Mouse (Mus musculus) heart, postnatal 0 days (tissue): ENCODE data around the gene Zmiz1. TPM values are rescaled to one million over a fixed set of nuclear protein-coding genes. Genes with fewer than 3 reads are reported as not detected.

Experiments used
- ATAC-seq: fragments of 200-750 bp; cut with Nextera tagmentation; 2 replicates; pipeline ENCODE4 v1.8.0; 2017; ENCODE audit warnings: low read depth, moderate number of reproducible peaks, moderate library complexity; ENCODE audit not compliant: insufficient read depth
- DNase-seq: peaks from one replicate; pipeline ENCODE4 v3.0.0-alpha.2; 2016; ENCODE audit warnings: low spot score
- H3K27ac ChIP-seq: fragments of 300-500 bp; sonication (generic); 2 replicates; pipeline ENCODE4 v1.5.1; 2014; ENCODE audit warnings: low read depth, mild to moderate bottlenecking
- H3K27me3 ChIP-seq: fragments of 300-500 bp; sonication (generic); 2 replicates; pipeline ENCODE4 v1.6.1; 2014; ENCODE audit warnings: low read length, mixed read lengths; ENCODE audit not compliant: control insufficient read depth, insufficient read depth
- H3K36me3 ChIP-seq: fragments of 300-500 bp; sonication (generic); replicated peaks from 2 replicates; pipeline ENCODE4 v1.6.1; 2014; ENCODE audit warnings: low read length, mixed read lengths; ENCODE audit not compliant: control insufficient read depth, insufficient read depth
- H3K4me1 ChIP-seq: fragments of 300-500 bp; sonication (generic); 2 replicates; pipeline ENCODE4 v1.6.1; 2014; ENCODE audit warnings: antibody characterized with exemption; ENCODE audit not compliant: control insufficient read depth, insufficient read depth
- H3K4me2 ChIP-seq: fragments of 300-500 bp; sonication (generic); 2 replicates; pipeline ENCODE4 v1.6.1; 2014; ENCODE audit warnings: low read depth, mild to moderate bottlenecking, low read length, moderate library complexity
- H3K4me3 ChIP-seq: fragments of 300-500 bp; sonication (generic); 2 replicates; pipeline ENCODE4 v1.5.1; 2014; ENCODE audit warnings: low read depth, low read length
- H3K9ac ChIP-seq: fragments of 300-500 bp; sonication (generic); replicated peaks from 2 replicates; pipeline ENCODE4 v1.6.1; 2014; ENCODE audit warnings: low read depth, low read length, mixed read lengths
- H3K9me3 ChIP-seq: fragments of 300-500 bp; sonication (generic); replicated peaks from 2 replicates; pipeline ENCODE4 v1.6.1; 2016; ENCODE audit warnings: low read length; ENCODE audit not compliant: control insufficient read depth
- CTCF ChIP-seq: IDR thresholded peaks from 2 replicates; pipeline ENCODE4 v1.5.1; 2016; ENCODE audit warnings: antibody characterized with exemption, control low read depth, low read depth
- EP300 ChIP-seq: IDR thresholded peaks from 2 replicates; pipeline ENCODE4 v1.6.1; 2016; ENCODE audit warnings: antibody characterized with exemption, low read depth
- WGBS: fragments of 180-500 bp; shearing (Covaris S2); extraction: QIAGEN DNeasy Blood & Tissue Kit; methylation state at CpG from one replicate; pipeline ENCODE4 v1.1.7; 2014; 5-methylcytosine and 5-hydroxymethylcytosine counted together
- polyA plus RNA-seq: library from polyadenylated mRNA; unstranded; fragments of >200 nt; fragmentation: Nextera tagmentation; extraction: Ambion mirVana; gene quantifications from 2 replicates; pipeline ENCODE4 v1.2.1, GENCODE M21; 2015
- total RNA-seq: library from RNA; depleted of rRNA; stranded (reverse); fragments of >200 nt; gene quantifications from 2 replicates; pipeline ENCODE4 v1.2.3, GENCODE M21; 2014; ENCODE audit warnings: low replicate concordance

Zmiz1 gene
- total and polyA plus RNA-seq, 2 experiments from 2014 or later, result 13.8 to 41.0 TPM

GRCm38 (mm10) chr14:25496116-25496515 is 37.1 kb downstream of the Zmiz1 start:
- ATAC-seq, result no peak
- no peak for DNase-seq
- Histone ChIP-seq H3K27me3 (no peaks in the 10 kb centered on the region), H3K4me2 (no peak overlapping the region), H3K4me1 (peaks cover 81% of the 10 kb centered on the region), H3K36me3 (no peaks in the 10 kb centered on the region), H3K9me3 (no peaks in the 10 kb centered on the region), H3K4me3 (no peak overlapping the region), H3K9ac (no peak overlapping the region), H3K27ac (no peak overlapping the region)
- TF ChIP-seq EP300, result no peak
- no peak for TF ChIP-seq CTCF
- 75% methylated on average over 2 of the region's 2 CpGs for WGBS

- 26% methylated on average over 3 of the region's 3 CpGs for WGBS
- no peak for TF ChIP-seq EP300
- no peak for TF ChIP-seq CTCF
- no peak for DNase-seq
- no peaks in the 10 kb centered on the region for H3K9me3 ChIP-seq
- H3K36me3 ChIP-seq, result no peaks in the 10 kb centered on the region
- H3K27ac ChIP-seq, result peak overlapping the region; percentile 76
- no peak for ATAC-seq
- H3K4me3 ChIP-seq, result no peak overlapping the region
- H3K4me1 ChIP-seq, result peaks cover 78% of the 10 kb centered on the region
- H3K9ac ChIP-seq, result no peak overlapping the region
- no peak overlapping the region for H3K4me2 ChIP-seq
- no peaks in the 10 kb centered on the region for H3K27me3 ChIP-seq
Observed at GRCm38 (mm10) chr14:25496989-25497388, 38.0 kb downstream of the Zmiz1 start.

- Histone ChIP-seq H3K27me3 (no peaks in the 10 kb centered on the region), H3K27ac (peak overlapping the region; percentile 76), H3K9ac (no peak overlapping the region; the same call in 1 of the 2 replicates), H3K4me1 (peaks cover 72% of the 10 kb centered on the region), H3K9me3 (no peaks in the 10 kb centered on the region), H3K4me3 (no peak overlapping the region), H3K36me3 (no peaks in the 10 kb centered on the region), H3K4me2 (no peak overlapping the region)
- DNase-seq (no peak), ATAC-seq (peak; percentile 64)
- TF ChIP-seq CTCF, result peak; percentile 27
- TF ChIP-seq EP300, result no peak
- 22% methylated on average over 8 of the region's 8 CpGs for WGBS
Observed at GRCm38 (mm10) chr14:25497596-25497995, 38.6 kb downstream of the Zmiz1 start.

- no peaks in the 10 kb centered on the region for H3K27me3 ChIP-seq
- H3K4me3 ChIP-seq, result no peak overlapping the region
- H3K36me3 ChIP-seq, result 0 out of 2 replicates have a peak, but pooled peaks cover 6% of the 10 kb centered on the region
- H3K9ac ChIP-seq, result no peak overlapping the region
- H3K4me2 ChIP-seq, result no peak overlapping the region
- no peak for DNase-seq
- H3K4me1 ChIP-seq, result peaks cover 65% of the 10 kb centered on the region
- no peak for ATAC-seq
- TF ChIP-seq EP300, result no peak
- TF ChIP-seq CTCF, result no peak
- H3K27ac ChIP-seq, result peak overlapping the region; percentile 76
- no peaks in the 10 kb centered on the region for H3K9me3 ChIP-seq
- WGBS, result 58% methylated on average over 7 of the region's 7 CpGs
Observed at GRCm38 (mm10) chr14:25498367-25498766, 39.4 kb downstream of the Zmiz1 start.

GRCm38 (mm10) chr14:25499526-25499925 is 40.5 kb downstream of the Zmiz1 start:
- no peak overlapping the region for H3K9ac ChIP-seq
- 70% methylated on average over 3 of the region's 3 CpGs for WGBS
- no peak overlapping the region for H3K27ac ChIP-seq
- H3K4me1 ChIP-seq, result peaks cover 56% of the 10 kb centered on the region
- no peak for DNase-seq
- no peaks in the 10 kb centered on the region for H3K9me3 ChIP-seq
- H3K4me2 ChIP-seq, result no peak overlapping the region
- ATAC-seq, result no peak
- H3K4me3 ChIP-seq, result no peak overlapping the region
- no peaks in the 10 kb centered on the region for H3K27me3 ChIP-seq
- 0 out of 2 replicates have a peak, but pooled peaks cover 14% of the 10 kb centered on the region for H3K36me3 ChIP-seq
- TF ChIP-seq EP300 (no peak), CTCF (no peak)

- Histone ChIP-seq H3K4me1 (peaks cover 60% of the 10 kb centered on the region), H3K9ac (no peak overlapping the region), H3K27me3 (no peaks in the 10 kb centered on the region), H3K4me2 (no peak overlapping the region), H3K9me3 (no peaks in the 10 kb centered on the region), H3K27ac (peak overlapping the region; percentile 49), H3K4me3 (no peak overlapping the region), H3K36me3 (0 out of 2 replicates have a peak, but pooled peaks cover 17% of the 10 kb centered on the region)
- peak; percentile 21; the same call in 1 of the 2 replicates for ATAC-seq
- no peak for DNase-seq
- no peak for TF ChIP-seq EP300
- no peak for TF ChIP-seq CTCF
- 26% methylated on average over 3 of the region's 3 CpGs for WGBS
Observed at GRCm38 (mm10) chr14:25500511-25501120, 41.6 kb downstream of the Zmiz1 start.
